Mouse (Mus musculus) macrophage (primary cell): ENCODE results near the gene Gckr. TPM values are rescaled to one million over a fixed set of nuclear protein-coding genes. Genes with fewer than 3 reads are reported as not detected.
A peak's percentile ranks its signal among the peaks of the same experiment; 100 is the strongest.

Experiments
- H3K27ac ChIP-seq: fragments of 350-480 bp; formaldehyde crosslinking; 2 replicates; pipeline ENCODE4 v1.9.0; 2021
- H3K36me3 ChIP-seq: fragments of 350-480 bp; formaldehyde crosslinking; 2 replicates; pipeline ENCODE4 v1.9.0; 2021; ENCODE audit errors: inconsistent target
- H3K4me3 ChIP-seq: fragments of 350-480 bp; formaldehyde crosslinking; 2 replicates; pipeline ENCODE4 v1.9.0; 2021; ENCODE audit errors: inconsistent target
- H3K79me2 ChIP-seq: fragments of 350-480 bp; formaldehyde crosslinking; 2 replicates; pipeline ENCODE4 v1.9.0; 2021; ENCODE audit errors: inconsistent target
- WGBS: methylation state at CpG from one replicate; pipeline ENCODE4 v1.1.7; 2026; ENCODE audit warnings: inconsistent platforms; ENCODE audit not compliant: missing documents; 5-methylcytosine and 5-hydroxymethylcytosine counted together
- polyA plus RNA-seq: library from polyadenylated mRNA; stranded (reverse); fragments of 250-400 nt; gene quantifications from 3 replicates; pipeline ENCODE4 v1.2.4, GENCODE M21; 2018; ENCODE audit warnings: inconsistent platforms

Gene Gckr
- polyA plus RNA-seq, 1 experiment from 2014 or later = not detected

DNA sequence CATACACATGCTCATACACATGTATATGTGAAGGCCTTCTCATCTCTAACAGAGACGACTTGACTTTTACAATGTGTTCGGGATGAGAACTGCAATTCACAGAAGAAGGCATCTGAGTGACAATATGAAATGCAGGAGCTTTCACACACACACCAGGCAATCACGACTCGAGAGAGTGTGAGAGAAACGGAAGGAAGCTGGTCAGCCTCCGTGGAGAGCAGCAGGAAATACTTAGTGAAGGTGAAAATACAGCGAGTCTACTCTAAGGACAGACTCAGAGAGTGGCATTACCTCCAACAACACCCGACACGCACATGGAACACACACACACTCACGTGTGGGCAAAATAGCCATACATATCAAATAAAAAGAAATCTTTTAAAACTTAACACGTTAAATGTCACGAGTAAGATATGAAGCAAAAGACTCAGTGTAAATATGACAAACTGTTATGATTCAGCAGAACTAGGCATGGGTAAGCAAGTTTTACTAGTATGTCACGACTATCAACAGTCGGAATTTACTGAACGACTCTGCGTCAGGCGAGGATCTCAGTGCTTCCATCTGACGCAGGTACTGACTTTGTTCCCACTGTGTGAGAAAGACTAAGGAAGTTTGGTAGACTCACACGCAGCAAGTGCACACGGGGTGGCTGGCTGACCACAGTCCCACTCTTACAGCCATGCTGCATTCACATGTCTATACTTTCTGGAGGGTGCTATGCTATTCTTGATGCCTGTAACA is 17.8 kb upstream of the Gckr start:
- Histone ChIP-seq H3K36me3 (peaks cover 57% of the 10 kb centered on the region), H3K27ac (no peak overlapping the region), H3K79me2 (no peaks in the 10 kb centered on the region), H3K4me3 (no peak overlapping the region)
- 44% methylated on average over 20 of the region's 20 CpGs for WGBS

DNA sequence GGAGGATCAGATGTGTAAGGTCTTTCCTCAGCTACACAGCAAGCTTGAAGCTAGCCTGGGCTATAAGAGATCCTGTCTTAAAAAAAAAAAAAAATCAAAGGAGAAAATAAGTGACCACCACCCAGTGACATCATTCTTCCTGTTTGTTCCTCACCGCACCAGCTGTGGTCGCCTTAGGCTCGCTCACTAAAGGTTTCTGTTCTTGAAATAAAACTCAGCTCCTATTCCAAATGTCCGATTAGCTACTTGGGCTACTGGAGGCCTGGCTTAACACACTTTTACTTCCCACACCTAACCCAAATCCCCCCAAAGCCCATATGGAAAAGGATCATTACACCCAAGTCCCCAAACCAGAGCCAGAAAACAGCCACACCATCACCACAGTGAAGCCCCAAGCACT is 9.0 kb upstream of the Gckr start:
- Histone ChIP-seq H3K4me3 (no peak overlapping the region), H3K36me3 (peaks cover 32% of the 10 kb centered on the region), H3K79me2 (no peaks in the 10 kb centered on the region), H3K27ac (peak overlapping the region; percentile 51)
- WGBS = 5% methylated on average over 4 of the region's 4 CpGs

DNA sequence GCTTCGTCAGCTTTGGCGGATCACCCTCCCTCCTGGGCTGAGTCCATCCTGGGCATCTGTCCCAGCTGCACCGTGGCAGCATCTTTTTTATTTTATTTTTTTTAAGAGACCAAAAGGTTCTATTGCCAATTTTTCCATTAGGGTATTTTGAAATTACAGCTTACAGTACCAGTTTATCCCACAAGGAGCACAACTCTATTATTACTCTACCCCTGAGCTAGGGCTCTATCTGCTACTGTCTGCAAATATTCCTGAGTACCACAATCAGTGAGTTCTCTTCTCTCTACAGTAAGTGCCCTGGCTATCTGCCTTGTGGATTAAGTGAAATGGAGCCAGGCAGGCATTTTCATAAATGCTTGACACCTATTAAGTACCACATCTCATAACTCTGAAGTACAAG is 8.6 kb upstream of the Gckr start:
- Histone ChIP-seq H3K27ac (peak overlapping the region; percentile 51), H3K4me3 (no peak overlapping the region), H3K79me2 (no peaks in the 10 kb centered on the region), H3K36me3 (peaks cover 27% of the 10 kb centered on the region)
- WGBS = 49% methylated on average over 3 of the region's 3 CpGs

DNA sequence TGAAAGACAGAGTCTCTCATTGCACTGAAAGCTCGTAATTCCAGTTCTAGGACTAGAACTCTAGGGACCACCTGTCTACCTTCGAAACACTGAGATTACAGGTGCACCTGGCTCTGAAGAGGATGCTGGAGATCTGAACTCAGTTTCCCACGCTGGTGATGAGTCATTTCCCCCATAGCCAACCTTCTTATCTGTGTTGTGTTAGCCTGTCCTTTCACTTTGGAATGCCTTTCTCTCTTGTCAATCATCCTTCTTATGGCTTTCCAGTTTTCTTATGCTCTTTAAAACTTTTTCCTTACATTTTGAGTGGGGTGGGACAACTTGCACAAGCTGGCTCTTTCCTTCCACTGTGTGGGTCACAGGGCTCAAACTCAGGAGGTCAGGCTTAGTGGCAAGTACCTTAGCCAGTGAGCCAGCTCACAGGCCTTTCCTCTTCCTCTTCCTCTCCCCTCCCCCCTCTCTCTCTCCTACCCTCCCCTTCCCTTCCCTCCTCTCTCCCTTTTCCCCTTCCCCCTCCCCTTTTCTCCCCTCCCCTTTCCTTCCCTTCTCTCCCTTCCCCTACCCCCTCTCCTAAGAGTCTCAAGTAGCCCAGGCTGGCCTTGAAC is 7.5 kb upstream of the Gckr start:
- H3K79me2 ChIP-seq = no peaks in the 10 kb centered on the region
- 75% methylated on average over 3 of the region's 3 CpGs for WGBS
- H3K27ac ChIP-seq = peak overlapping the region; percentile 51
- peaks cover 21% of the 10 kb centered on the region; the same call in 1 of the 2 replicates for H3K36me3 ChIP-seq
- peak overlapping the region; percentile 68; the same call in 1 of the 2 replicates for H3K4me3 ChIP-seq

DNA sequence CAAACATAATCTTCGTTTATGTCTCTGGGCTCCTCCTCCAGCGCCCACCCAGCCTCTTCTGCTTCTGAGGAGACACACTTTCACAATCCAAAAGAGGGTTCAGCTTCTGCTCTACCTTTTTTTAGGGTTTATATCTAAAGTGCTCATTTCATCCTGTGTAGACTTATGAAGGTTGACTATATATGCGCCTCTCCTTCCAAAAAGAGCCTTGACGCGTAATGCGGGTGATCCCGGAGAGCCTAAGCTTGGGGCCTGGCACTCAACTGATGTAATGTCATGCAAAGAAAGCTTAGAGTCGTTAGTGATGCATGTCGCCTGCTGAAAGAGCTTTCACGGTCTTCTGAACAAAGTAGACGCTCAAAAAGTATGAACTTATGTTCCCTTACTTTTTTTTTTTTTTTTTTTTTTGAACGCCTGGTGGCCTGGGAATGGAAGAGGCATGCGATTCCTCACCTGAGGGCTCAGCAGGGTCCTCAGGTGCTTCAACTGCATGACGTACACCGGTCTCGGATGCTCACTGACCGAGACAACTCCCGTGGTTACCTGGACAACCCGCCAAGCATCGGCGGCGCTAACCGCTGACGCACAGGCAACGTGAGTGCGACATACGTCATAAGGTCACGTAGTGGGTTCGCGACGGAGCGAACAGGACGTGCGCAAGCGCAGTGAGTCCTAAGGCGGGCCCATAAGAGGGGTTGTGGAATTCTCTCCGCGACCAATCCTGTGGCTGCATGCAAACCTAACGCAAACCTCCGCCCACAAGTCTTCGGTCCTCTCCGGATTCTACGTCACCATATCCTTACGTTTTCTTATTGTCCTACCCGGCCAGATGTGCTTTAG is 6.5 kb upstream of the Gckr start, which contains the start of gene Ift172:
Gene Ift172, minus strand, starts transcription at position 596 of the 840 bp plus-strand sequence.
- no peaks in the 10 kb centered on the region for H3K79me2 ChIP-seq
- peak within 1 kb of the TSS; percentile 68 for H3K4me3 ChIP-seq
- H3K36me3 ChIP-seq = peaks cover 11% of the 10 kb centered on the region; the same call in 1 of the 2 replicates
- WGBS = 2% methylated on average over 45 of the region's 45 CpGs
- H3K27ac ChIP-seq = peak within 1 kb of the TSS; percentile 51

DNA sequence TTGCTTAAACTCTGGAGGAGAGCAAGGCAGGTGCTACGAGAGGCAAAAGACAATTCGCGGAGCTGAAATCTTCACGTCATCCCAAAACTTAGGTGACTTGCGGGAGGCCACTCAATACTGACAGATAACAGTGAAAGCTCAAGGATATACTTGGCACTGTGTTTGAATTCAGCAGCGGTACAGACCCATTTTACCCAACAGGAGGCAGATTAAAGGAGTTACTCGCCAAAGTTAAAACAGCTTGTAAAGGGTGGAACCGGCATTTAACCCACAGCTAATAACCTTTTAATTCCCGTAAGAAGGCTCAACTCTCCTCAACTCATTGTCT is 5.9 kb upstream of the Gckr start:
- H3K27ac ChIP-seq = peak overlapping the region; percentile 51
- peak overlapping the region; percentile 68 for H3K4me3 ChIP-seq
- 5% methylated on average over 9 of the region's 9 CpGs for WGBS
- peaks cover 6% of the 10 kb centered on the region; the same call in 1 of the 2 replicates for H3K36me3 ChIP-seq
- H3K79me2 ChIP-seq = no peaks in the 10 kb centered on the region

DNA sequence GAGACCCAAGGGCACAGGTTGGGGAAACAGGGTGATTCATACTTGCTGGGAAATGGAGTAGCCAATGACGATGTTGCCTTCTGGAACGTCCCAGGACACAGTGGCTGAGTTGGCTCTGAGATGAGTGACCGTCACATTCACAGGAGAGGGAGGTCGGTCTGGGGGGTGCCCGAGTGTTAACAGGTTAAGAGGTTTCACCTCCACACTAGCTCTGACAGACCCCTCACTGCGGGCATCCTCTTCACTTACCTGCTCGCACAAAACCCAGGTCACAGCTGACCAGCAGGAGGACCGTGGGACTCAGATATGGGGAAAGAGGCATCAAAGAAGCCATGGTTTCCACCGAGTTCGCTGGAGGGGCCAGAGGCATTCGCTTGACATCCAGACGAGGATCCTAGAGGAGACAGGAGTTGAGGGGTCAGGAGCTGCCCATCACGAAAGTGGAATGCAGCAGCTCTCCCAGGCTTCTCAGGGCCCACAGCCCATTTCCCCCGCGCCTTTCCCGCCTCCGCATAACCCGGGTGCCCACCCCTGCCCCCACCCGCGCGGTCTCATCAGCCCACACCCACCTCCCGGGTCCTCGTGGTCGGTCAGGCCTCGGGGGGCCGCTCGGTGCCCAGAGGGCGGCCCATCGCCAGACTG is 2.2 kb upstream of the Gckr start:
- Histone ChIP-seq H3K36me3 (no peaks in the 10 kb centered on the region), H3K79me2 (no peaks in the 10 kb centered on the region), H3K4me3 (no peak overlapping the region), H3K27ac (no peak overlapping the region)
- 37% methylated on average over 20 of the region's 29 CpGs for WGBS

DNA sequence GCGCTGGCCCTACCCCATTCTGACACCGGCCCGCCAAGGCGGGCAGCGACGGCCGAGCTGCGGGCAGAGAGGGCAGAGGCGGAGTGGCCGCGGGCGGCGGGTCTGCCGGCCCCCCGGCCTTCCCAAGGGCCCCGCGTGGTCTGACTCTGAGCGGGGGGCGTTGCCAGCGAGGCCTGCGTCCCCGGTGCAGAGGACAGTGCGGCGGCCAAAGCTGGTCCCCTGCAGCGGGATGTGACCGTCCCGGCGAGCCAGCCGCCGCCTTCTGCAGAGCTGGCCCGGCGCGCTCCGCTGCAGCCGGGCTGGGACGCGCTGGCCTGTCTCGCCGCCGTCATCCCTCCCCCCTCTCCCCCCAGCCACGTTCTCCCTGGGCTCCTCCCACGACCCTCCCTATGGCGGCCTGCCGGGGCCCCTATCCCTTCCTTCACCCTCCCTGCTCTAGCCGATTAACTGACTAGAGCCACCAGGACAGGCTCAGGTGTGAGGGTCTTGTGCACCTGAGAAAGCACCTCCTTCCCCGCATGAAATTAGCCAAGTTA is 1.6 kb upstream of the Gckr start, which contains the start of gene Fndc4:
Gene Fndc4, minus strand, starts transcription at position 475 of the 536 bp plus-strand sequence.
- H3K4me3 ChIP-seq = no peak within 1 kb of the TSS
- no peaks in the 10 kb centered on the region for H3K79me2 ChIP-seq
- under 1% methylated on average over 46 of the region's 46 CpGs for WGBS
- H3K36me3 ChIP-seq = no peaks in the 10 kb centered on the region
- H3K27ac ChIP-seq = no peak within 1 kb of the TSS

DNA sequence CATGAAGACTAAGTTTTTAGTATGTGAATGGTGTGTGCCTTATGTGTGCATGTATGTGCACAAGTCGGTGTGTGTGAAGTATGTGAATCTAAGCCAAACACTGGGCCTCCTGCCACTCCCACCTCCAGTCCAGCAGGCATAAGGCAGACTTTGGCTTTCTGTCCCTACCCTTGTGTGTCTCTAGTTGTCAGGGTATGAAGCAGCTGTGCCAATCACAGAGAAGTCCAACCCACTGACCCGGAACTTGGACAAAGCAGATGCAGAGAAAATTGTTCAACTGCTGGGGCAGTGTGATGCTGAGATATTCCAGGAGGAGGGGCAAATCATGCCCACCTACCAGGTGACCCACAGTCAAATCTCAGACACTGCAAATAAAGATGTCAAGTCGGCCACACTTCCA is 738 bp downstream of the Gckr start:
- H3K27ac ChIP-seq = no peak overlapping the region
- 89% methylated on average over 3 of the region's 3 CpGs for WGBS
- H3K4me3 ChIP-seq = no peak overlapping the region
- H3K36me3 ChIP-seq = no peaks in the 10 kb centered on the region
- no peaks in the 10 kb centered on the region for H3K79me2 ChIP-seq

DNA sequence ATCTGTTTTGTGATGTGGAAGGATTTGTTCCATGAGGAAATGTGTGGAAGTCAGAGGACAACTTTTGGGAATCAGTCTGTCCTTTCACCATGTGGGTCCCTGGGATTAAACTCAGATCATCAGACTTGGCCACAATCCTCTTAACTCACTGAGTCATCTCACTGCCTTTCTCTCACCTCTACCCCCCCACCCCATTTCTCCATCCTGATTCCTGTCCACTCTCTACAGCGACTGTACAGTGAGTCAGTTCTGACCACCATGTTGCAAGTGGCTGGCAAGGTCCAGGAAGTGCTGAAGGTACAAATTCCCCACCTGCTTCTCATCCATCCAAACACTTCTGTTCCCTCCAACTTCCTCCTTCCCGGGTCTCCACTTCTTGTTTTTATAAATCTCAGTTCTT is 1.2 kb downstream of the Gckr start:
- H3K4me3 ChIP-seq = no peak overlapping the region
- no peak overlapping the region for H3K27ac ChIP-seq
- no peaks in the 10 kb centered on the region for H3K36me3 ChIP-seq
- H3K79me2 ChIP-seq = no peaks in the 10 kb centered on the region
- WGBS = 10% methylated on average over 2 of the region's 2 CpGs

DNA sequence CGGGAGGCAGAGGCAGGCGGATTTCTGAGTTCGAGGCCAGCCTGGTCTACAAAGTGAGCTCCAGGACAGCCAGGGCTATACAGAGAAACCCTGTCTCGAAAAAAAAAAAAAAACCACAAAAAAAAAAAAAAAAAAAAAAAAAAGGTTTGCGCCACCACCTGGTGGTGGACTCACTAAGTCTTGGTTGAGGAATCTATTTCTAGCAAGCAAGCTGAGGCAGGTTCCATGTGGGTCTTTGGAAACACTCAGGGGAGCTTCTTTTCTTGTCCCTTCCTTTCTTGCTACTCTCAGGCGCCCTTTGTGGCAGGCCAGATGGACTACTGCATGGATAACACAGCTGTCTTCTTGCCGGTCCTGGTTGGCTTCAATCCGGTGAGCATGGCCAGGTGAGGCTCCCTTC is 4.6 kb downstream of the Gckr start:
- H3K4me3 ChIP-seq = no peak overlapping the region
- H3K36me3 ChIP-seq = no peaks in the 10 kb centered on the region
- no peaks in the 10 kb centered on the region for H3K79me2 ChIP-seq
- 54% methylated on average over 4 of the region's 8 CpGs for WGBS
- no peak overlapping the region for H3K27ac ChIP-seq

DNA sequence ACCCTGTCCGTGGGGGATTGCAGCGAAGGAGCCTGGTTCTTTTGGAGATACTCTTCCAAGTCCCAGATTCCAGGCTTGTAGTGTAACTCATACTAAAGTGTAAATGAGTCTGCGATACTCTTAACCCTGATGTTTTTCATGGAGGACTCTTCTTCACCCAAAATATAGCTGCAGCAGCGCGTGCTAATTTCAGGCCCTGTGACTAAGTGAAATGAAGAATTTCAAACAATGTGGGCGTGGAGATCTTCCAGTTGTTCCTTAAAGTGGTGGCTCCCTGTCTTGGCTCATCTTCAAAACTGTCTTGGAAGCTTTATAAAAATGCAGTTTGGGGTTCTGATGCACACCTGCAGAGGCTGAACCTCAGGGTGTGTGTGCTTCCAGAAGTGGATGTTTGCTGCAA is 5.8 kb downstream of the Gckr start:
- WGBS = 91% methylated on average over 6 of the region's 6 CpGs
- Histone ChIP-seq H3K4me3 (no peak overlapping the region), H3K27ac (no peak overlapping the region), H3K36me3 (no peaks in the 10 kb centered on the region), H3K79me2 (no peaks in the 10 kb centered on the region)

DNA sequence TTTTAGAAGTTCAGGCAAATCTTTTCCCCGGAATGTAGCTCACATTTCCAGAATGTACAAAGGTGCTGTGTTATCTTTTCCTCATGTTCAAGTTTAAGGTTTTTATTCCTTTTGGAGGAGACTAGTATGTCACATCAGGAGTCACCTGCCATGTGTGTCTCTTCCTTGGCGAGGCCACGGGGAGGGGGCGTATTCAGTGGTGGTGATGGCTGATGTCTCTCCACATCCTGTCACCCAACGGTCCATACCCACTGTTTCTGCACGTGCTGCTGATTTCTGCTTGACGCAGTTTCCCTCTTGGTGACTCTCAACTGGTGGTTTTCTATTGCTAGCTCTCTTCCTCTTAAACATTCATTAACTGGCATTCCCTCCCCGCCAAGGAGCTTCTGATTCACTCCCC is 15.6 kb downstream of the Gckr start:
- no peak overlapping the region for H3K4me3 ChIP-seq
- no peak overlapping the region for H3K27ac ChIP-seq
- no peaks in the 10 kb centered on the region for H3K79me2 ChIP-seq
- 43% methylated on average over 8 of the region's 8 CpGs for WGBS
- H3K36me3 ChIP-seq = no peaks in the 10 kb centered on the region

DNA sequence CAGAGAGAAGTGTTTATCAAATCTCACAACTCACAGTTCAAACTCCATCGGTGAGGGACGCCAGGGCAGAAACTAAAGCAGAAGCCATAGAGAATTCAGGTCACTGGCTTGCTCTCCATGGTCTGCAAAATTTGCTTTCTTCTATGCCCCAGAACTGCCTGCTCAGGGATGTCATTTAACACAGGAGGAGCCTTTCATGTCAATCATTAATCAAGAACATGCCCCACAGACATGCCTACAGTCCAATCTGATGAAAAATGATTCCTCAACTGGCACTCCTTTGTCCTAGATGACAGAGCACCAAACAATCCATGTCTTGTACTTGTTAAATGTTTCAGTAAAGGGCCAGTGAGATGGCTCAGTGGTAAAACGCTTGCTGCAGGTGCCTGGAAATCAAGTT is 25.5 kb downstream of the Gckr start:
- WGBS = 97% methylated on average over 3 of the region's 3 CpGs
- Histone ChIP-seq H3K4me3 (no peak overlapping the region), H3K27ac (no peak overlapping the region), H3K79me2 (no peaks in the 10 kb centered on the region), H3K36me3 (no peaks in the 10 kb centered on the region)
